Mouse (Mus musculus) monocyte, adult 2 months (primary cell): ENCODE data around the gene Lep.

Experiments
- DNase-seq, 2 experiments: peaks; one replicate each; pipeline ENCODE4 v3.0.0; 2022; ENCODE audit warnings: low spot score in 2 of 2, low read depth in 1 of 2

The Lep gene

DNA sequence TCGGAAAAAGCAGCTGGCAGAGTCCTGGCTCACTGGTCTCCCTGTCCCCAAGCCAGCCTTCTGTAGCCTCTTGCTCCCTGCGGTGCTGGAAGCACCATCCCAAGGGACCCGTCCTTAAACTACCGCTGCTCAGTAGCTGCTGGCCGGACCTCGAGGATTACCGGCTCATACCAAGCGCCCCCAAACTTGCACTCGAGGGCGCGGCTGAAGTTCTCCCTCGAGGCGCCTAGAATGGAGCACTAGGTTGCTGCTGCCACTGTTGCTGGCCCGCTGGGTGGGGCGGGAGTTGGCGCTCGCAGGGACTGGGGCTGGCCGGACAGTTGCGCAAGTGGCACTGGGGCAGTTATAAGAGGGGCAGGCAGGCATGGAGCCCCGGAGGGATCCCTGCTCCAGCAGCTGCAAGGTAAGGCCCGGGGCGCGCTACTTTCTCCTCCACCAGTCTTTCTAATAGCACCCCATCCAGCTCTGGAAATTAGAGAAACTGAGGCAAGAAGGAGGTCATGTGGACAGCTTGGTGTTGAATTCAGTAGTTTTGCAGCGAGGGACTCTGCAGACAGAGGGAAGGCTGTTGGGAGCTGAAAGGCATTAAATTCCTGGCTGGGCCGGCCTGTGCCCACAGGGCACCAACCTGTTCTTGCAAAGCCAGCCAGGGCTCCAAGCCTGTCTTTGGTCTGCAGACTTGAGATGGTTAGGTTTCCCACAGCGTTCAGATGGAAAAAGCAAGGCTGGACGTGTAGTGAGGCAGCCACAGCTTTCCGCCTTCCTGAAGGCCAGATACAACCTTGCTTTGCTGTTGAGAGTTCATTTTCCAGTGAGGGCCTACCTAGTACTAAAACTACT lies at the start of gene Lep:
Gene Lep, plus strand, starts transcription at position 375 of the 840 bp plus-strand sequence.
- DNase-seq: no peak

DNA sequence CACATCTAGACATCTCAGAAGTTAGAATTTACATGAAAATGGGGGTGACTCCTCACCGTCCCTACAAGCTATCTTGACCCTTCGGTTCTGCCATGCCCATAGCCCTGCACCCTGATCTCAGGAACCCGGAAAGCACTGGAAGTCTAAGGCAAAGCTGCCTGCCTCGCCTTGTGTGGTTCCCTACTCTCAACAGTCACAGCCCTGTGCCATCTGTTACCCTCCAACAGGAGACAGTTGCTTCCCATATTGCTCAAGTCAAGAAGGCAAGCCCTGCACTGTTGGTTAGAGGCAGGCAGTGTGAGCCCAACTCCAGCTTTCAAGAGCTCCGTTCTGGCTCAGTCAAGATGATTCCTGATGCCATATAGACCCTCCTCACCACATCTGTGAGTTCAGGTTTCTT lies 48.4 kb upstream of the Lep start:
- no peak for DNase-seq

DNA sequence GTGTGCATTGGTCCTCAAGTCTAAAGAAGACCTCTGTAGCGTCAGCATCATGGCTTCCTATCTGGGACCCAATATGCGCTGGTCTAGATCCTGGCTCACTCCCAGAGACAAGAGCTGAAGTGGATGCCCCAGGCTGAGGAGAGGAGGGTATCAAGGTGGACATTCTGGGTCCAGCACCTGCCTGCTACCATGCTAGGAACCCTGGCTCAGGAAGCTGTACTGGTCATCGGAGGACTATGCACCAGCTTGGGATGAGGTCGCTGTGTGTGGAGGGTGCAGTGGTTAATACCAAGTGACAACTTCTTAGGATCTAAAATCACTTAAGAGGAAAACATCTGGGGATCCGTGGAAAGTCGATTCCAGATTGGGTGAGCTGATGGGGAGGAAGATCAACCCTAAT lies 46.8 kb upstream of the Lep start:
- no peak for DNase-seq

DNA sequence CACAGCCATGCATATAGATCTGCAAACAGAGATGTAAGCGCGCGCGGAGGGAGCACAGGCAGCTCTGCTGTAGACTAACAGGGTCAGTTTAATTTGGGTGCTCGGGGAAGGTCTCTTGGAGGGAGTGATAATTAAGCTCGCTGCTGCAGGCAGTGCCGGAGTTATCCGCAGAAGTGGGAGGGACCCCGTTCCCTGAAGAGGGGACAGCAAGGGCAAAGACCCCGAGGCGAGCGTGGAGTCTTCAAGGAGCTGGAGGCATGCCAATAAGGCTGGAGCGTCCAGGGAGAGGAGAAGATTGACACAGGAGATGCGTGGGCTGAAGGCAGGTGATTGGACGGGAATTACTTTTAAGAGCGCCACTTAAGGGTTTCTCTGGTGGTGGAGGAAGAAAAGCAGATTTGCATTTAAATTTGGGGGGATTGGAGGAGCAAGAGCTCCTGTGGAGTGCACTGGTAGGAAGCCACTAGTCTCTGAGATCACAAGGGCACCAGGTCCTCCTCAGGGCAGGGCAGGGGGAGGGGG lies 43.1 kb upstream of the Lep start:
- DNase-seq: no peak

DNA sequence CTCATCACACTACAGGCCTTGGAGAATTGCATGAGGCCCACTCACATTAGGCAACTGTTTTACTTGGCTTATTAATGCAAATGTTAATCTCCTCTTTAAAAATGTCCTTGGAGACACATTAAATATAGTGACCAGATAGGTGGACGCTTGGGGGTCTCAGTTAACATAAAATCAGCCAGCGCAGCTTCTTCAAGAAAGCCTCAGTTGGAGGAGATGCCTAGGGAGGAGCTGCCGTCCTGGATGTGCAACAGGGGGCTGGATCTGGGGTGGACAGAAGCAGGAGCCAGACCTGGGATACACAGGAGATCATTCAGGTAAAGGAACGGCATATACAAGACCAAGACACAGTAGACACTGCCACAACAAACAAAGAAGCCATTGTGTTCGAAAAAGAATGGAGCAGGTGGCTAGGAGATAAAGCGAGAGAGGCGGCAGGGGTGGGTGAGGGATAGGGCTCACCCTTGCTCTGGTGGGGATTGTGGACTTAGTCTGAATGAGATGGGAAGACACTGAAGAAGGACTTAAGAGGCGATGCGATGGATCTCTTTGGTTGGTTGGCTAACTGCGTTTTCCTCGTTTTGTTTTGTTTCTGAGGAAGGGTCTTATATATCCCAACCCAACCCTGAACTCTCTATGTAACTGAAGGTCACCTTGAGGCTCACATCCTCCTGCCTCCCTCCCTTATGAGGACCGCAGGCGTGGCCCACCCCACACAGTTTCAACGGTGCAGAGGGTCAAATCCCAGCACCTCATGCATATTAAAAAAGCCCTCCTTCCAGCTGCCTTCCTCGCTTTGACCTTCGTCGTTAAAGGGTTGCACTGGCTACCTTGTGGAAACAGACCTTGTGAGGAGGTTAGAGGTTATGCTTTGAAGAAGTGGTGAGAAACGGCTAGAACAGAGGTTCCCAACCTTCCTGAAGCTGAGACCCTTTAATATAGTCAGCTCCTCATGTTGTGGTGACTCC lies 40.0 kb upstream of the Lep start:
- DNase-seq: no peak

DNA sequence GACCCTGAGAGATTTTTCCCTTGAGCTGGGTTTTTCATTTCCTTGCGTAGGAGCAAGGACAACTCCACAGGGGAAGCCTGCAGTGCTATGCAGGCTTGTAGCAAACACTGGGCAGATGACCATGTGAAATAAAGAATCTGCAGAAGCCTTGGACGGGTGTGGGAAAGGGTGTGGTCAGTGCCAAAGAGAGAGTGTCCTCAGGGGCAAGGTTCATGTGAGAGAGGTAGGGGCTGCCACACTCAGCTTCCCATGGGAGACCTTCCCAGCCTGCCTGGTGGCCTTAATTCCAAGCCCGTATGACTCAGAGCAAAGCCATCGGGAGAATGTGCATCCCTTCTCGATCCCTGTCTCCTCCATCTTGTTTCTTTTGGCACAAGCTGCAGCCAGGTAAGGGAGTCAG lies 39.1 kb upstream of the Lep start:
- no peak for DNase-seq

DNA sequence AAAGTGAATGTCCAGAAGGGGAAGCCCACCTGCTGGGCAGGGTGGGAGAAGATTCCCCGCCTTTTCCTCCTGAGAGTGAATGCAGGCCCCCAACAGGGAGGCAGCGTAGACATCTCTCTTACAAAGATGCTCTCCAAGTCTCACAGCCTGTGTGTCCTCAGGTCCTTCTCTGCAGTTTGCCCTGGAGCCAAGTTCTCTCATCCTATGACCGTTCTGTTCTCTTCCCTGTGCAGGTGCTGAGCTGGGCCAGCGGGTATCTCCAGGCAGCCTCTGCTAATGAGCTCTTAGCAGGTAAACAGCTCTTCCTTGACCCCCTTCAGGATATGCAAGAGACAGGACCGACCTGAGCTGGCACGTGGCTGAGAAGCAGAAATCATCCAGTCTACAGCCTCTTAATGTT lies 38.5 kb upstream of the Lep start:
- no peak for DNase-seq

DNA sequence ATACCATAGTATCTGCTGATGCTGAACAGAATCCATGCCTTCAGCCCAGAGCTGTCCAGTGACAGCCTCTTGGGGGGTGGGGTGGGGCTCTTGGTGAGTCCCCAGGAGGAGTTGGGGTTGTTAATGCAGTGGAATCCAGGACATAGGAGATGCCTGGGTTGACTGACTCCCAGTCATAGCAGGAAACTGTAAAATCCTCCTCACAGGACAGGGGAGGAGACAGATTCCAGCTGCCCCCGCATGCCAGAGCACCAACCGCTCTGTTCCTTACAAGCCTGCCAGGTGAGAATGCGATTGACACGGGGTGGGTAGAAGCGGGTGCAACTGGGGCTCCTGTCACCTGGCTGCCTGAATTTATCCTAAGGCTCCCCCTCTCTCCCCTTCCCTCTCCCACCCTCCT lies 37.9 kb upstream of the Lep start:
- DNase-seq: no peak

DNA sequence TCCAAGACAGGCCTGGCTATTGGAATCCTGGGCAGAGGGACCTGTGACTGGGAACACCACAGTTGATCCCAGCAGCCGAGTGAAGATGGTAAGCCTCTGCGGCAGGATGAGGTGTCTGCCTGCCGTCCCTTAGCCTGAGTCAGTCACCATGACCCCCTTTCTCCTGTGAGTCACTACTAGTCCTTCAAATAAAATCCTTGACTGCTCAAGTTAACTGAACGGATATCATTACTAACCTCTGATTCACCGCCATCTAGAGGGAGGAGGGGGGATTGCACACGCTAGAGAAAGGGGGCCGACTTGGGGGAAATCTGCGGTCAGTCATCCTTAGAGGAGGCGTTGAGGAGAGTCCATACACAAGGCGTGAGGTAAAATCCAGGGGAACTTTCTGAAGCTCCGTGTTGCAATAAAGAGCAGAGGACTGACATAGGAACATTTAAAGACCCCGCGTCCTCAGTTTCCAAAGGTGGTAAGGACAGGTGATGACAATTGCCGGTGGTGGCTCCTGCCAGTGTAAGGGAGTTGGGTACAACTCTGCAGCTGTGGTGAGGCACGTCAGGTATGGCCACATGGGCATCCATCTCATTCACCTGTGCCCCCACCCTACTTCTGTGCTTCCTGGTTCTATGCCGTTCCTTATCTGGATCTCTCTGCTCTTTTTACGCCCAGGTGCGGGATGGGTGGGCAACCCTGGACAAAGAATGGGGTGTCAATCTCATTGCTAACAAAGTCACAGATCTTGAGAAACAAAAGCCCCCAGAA lies 36.6 kb upstream of the Lep start:
- DNase-seq: no peak

DNA sequence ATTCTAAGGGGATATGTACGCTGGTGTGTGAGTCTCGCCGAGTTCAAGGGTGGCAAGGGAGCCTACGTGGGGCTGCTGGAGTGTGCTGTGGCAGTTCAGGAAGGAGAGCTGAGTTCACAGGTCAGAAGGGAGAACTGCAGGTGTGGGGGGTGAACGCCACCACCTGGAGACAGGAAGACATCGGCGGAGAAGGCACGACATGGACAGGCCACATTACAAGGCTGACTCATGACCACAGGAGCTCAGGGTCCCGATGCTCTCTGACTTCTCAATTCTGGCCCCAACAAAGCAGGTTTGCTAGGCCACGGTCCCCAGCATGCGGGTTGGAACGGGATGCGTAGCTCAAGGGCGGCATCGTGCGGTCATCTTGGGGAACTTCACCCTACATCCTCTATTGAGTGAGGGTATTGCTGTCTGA lies 36.0 kb upstream of the Lep start:
- no peak for DNase-seq

DNA sequence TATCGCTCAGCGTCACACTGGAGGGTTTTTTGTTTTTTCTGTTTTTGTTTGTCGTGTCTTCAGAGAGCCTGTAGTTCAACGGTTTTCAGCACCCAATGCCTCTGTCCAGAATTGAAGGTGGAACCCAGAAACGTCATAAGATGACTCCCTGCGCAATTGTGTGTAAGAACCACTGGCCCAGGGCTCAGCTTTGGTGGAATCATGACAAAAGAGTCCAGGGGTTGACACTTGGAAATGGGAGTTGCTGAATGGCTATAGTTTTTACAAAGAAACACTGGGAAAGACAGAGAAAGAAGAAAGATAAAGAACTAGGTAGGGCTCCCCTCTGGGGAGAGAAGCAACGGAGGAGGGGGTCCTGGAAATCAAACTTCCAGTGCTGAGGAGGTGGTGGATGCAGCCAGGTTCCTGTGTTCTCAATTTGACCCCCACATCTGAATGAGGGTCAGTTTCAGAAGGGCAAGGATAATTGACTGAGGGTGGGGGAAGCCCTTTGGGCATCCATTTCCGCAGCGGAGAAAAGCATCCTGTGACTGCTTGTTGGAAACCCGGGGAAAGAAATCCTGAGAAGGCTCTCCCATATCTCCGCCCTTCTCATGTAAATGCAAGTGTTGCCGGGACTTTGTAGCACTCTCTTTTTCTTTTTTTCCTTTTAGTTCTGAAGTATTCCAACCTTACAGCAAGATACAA lies 34.1 kb upstream of the Lep start:
- DNase-seq: no peak

DNA sequence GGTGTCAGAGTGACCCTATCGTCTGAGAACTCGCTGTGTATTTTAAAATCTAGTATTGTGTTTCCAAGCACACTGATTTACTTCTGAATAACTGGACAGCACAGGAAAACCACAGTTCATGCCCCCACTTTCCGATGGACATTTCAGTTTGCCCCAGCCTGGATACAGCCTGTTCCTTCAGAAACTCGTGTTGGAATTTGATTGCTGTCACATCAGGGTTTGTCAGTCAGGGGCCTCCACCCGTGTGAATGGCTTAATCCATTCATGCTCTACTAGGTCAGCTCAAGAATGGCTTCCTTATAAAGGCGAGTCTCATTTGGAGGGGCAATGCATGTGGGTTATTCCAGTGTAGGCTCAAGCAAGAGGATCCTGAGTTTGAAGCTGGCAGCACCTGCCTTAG lies 33.3 kb upstream of the Lep start:
- no peak for DNase-seq

DNA sequence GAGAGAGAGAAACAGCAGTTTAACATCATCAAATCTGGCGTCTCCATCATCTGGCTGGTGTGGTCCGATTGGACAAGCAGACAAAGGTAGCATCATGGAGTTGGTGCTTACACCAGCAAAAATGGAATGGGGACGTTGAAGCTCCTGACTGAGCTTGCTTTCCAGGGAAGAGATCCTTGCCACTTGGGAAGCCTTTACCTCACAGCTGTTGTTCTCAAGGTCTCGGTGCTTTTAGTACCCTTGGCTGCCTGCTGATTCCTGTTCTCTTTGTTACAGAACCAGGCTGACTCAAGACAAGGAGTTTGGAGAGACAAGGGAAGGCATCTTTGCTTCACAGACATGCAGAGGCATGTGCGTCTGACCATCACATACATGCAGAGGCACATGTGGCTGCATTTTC lies 31.9 kb upstream of the Lep start:
- no peak for DNase-seq

DNA sequence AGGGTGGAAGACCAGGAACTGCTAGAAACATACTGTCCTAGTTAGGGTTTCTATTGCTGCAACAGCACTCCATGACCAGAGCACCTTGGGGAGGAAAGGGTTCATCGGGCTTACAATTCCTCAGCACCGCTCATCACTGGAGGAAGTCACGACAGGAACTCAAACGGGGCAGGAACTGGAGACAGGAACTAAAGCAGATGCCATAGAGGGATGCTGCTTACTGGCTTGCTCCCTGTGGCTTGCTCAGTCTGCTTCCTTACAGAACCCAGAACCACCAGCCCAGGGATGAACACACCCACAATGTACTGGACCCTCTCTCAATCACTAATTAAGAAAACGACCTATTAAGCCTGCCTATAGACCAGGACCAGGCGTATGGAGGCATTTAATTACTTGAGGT lies 30.5 kb upstream of the Lep start:
- no peak for DNase-seq

DNA sequence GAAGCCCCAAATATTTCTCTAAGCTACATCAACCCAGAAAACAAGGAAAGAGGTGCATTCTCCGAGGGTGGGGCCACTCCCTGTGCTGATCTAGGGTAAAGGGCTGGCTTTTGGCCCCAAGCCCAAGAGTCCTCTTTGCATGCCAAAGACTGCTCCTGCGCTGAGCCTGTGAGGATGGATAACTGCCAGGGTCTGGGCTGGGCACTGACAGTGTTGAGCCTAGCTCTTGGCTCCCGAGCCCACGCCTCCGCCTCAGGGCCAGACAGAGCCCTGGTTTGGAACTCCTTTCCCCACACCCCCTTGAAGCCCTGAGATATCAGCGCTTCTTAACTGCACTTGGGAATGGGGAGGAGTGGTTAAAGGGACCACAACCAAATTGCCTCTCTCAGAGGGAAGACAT lies 28.8 kb upstream of the Lep start:
- no peak for DNase-seq

DNA sequence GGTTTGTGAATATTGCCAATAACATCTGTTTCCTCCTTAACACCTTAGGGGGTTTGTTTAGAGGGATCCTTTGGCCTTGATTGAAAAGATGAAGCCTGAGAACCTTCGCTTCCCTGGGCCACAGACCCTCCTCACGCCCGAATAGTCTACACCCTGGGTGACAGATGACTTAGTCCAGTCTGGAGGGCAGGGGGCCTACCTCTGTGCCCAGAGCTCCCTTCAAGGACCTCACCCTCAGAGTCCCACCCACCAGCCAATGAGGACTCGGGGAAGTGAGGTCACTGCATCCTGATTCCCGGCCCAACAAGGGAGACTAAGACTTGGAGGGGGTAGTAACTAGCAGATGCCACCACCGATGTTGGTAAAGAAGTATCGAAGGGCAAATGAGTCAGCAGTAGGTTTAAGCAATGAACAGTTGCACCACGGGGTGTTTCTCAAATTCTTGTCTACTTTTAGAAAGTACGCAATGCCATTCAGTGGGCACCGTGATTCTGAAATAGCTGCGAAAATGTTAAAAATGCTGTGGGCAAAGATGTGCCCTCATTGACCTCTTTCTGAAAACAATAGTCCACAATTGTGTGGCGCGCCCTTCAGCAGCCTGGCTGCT lies 28.2 kb upstream of the Lep start:
- no peak for DNase-seq

DNA sequence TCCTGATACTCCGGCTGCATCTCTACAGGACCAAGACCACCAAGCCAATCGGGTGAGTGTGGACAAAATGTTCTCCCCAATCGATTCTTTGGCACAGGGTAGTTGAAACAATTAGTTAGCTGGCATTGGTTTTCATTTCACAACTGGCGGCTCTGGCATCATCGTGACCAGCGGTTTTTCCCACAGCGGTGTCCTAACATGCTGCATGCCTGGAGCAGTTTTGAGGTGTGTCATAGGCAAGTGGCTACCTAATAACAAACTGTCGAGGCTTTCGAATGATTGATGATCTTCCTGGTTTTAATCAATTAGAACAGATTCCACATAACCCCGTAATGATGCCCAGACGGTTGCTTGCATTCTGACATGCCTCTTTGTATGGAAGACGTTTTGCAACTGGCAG lies 27.6 kb upstream of the Lep start:
- no peak for DNase-seq

DNA sequence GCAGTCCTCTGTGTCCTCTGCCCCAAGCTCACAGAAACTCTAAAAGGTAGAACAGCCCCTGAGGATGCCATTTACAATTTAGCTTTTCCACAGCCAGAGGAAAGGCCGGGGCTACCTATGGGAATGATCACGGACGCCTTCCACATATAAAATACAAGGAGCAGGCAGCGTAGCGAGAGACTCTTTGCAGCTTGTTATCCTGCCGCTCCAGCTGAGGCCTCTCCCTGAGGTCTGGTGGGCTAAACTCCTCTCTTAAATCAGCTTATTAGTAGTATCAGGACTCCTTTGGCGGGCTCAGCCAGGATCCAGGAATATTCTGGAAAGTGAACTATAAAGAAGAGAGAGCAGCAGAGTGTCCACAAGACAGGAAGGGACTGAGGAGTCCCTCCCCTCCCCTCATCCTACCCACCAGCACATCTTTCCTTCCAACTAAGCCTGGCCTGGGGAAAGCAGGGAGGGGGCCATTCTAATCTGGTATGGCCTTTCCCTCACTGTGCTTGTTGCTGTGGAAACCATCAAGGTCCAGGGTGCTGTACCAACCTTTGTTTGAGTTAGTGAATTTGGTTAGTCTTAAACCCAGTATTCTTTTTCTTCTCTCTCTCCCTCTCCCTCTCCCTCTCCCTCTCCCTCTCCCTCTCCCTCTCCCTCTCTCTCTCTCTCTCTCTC lies 25.9 kb upstream of the Lep start:
- DNase-seq: no peak

DNA sequence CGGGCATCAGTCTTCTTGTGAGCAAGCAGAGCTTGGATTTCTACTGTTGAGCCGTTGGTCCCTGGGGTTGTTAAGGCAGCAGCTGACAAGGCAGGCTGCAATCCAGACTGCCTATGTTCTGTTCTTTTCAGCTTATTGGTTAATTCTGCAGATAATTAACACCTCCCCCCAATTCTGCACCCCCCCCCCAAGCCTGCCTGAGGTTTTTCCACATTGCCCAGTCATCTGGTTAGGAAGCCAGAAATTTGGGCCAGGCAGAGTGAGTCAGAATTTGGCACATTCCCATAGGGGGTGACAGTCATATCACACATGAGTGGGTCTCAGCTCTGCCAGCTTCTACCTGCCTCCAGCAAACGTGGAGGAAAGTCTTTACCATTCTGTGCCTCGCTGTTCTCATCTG lies 23.3 kb upstream of the Lep start:
- no peak for DNase-seq

DNA sequence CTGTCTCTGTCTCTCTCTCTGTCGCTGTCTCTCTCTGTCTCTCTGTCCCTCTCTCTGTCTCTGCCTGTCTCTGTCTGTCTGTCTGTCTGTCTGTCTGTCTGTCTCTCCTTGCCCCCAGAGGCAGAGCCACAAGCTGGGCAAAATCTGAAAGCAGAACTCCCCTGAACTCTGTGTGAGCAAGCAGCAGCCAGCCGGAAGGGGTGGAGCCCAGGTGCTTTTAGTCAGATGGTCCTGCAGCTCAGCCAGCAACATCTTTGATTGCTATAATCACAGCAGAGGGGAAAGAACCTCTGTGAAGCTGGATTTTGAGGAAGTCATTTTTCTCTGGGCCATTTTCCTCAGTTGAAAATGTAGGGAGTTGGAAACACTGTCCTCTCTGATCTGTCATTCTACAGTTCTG lies 19.8 kb upstream of the Lep start:
- no peak for DNase-seq
